Mouse (Mus musculus) liver, postnatal 0 days (tissue): ENCODE measurements around the gene Tekt1.

ENCODE experiments used
- CTCF ChIP-seq: sonication (generic); IDR thresholded peaks from 2 replicates; pipeline ENCODE4 v1.5.1; 2016; ENCODE audit warnings: antibody characterized with exemption, low read depth
- EP300 ChIP-seq: IDR thresholded peaks from 2 replicates; pipeline ENCODE4 v1.6.1; 2016; ENCODE audit warnings: antibody characterized with exemption, low read depth, mild to moderate bottlenecking

- TF ChIP-seq CTCF (no peak), EP300 (no peak)
Observed at GRCm38 (mm10) chr11:72389407-72390142, 27.3 kb upstream of the Tekt1 start.
